Mouse (Mus musculus) midbrain, embryonic 13.5 days (tissue): Measurements from ENCODE around the gene Allc. TPM values are rescaled to one million over a fixed set of nuclear protein-coding genes. Genes with fewer than 3 reads are reported as not detected.

ENCODE experiments used
- ATAC-seq: fragments of 200-750 bp; cut with Nextera tagmentation; 2 replicates; pipeline ENCODE4 v1.8.0; 2017; ENCODE audit warnings: mild to moderate bottlenecking, moderate TSS enrichment, moderate library complexity
- H3K27ac ChIP-seq: fragments of 300-500 bp; sonication (generic); 2 replicates; pipeline ENCODE4 v1.5.1; 2015; ENCODE audit warnings: inconsistent platforms, mild to moderate bottlenecking, moderate library complexity
- H3K27me3 ChIP-seq: fragments of 300-500 bp; sonication (generic); 2 replicates; pipeline ENCODE4 v1.6.1; 2015; ENCODE audit warnings: mild to moderate bottlenecking, inconsistent platforms
- H3K36me3 ChIP-seq: fragments of 300-500 bp; sonication (generic); 2 replicates; pipeline ENCODE4 v1.6.1; 2015; ENCODE audit warnings: mild to moderate bottlenecking, inconsistent platforms
- H3K4me1 ChIP-seq: fragments of 300-500 bp; sonication (generic); replicated peaks from 2 replicates; pipeline ENCODE4 v1.6.1; 2015; ENCODE audit warnings: inconsistent platforms
- H3K4me2 ChIP-seq: fragments of 300-500 bp; sonication (generic); replicated peaks from 2 replicates; pipeline ENCODE4 v1.6.1; 2015; ENCODE audit warnings: moderate library complexity, mild to moderate bottlenecking, inconsistent platforms
- H3K4me3 ChIP-seq: fragments of 300-500 bp; sonication (generic); replicated peaks from 2 replicates; pipeline ENCODE4 v1.5.1; 2015; ENCODE audit warnings: mild to moderate bottlenecking, inconsistent platforms
- H3K9ac ChIP-seq: fragments of 300-500 bp; sonication (generic); replicated peaks from 2 replicates; pipeline ENCODE4 v1.6.1; 2015; ENCODE audit warnings: mild to moderate bottlenecking, inconsistent platforms
- H3K9me3 ChIP-seq: fragments of 300-500 bp; sonication (generic); 2 replicates; pipeline ENCODE4 v1.6.1; 2016; ENCODE audit warnings: mild to moderate bottlenecking, inconsistent platforms
- WGBS: fragments of 180-500 bp; shearing (Covaris S2); methylation state at CpG from one replicate; pipeline ENCODE4 v1.1.7; 2015; 5-methylcytosine and 5-hydroxymethylcytosine counted together
- polyA plus RNA-seq: library from polyadenylated mRNA; unstranded; fragments of >200 nt; fragmentation: Nextera tagmentation; extraction: Ambion mirVana; gene quantifications from 2 replicates; pipeline ENCODE4 v1.2.1, GENCODE M21; 2015

Gene Allc
- polyA plus RNA-seq, 1 experiment from 2014 or later = not detected

- Histone ChIP-seq H3K36me3 (no peaks in the 10 kb centered on the region), H3K4me3 (0 out of 2 replicates have a peak overlapping the region, but pooled peaks have one; percentile 4), H3K9me3 (no peaks in the 10 kb centered on the region), H3K9ac (peak overlapping the region; percentile 44), H3K4me2 (peak overlapping the region; percentile 43), H3K27ac (peak overlapping the region; percentile 85), H3K4me1 (peaks cover 21% of the 10 kb centered on the region), H3K27me3 (no peaks in the 10 kb centered on the region)
- peak; percentile 85 for ATAC-seq
- WGBS = 35% methylated on average over 17 of the region's 17 CpGs
Observed at GRCm38 (mm10) chr12:28607546-28608305, 25.4 kb upstream of the Allc start.

DNA sequence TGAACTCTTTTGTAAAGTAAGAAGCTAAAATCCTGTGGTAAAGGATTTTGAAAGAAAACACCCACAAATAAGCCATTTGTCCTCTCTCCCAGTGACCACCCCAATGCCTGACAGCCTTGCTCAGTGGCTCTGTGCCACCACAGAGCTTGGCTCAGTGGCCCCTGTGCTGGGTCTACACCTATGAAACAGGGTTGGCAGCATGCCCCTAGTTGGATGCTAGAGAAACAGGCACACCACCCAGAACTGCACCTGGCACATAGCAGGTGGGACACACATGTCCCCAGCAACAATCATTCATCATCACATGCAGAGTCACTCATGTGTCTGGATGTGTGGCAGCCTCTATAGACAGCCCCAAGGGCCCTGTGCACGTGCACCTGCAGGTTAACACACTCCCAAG is 21.2 kb upstream of the Allc start:
- no peaks in the 10 kb centered on the region for H3K9me3 ChIP-seq
- no peak overlapping the region for H3K9ac ChIP-seq
- H3K36me3 ChIP-seq = no peaks in the 10 kb centered on the region
- no peak overlapping the region for H3K4me2 ChIP-seq
- no peak overlapping the region for H3K27ac ChIP-seq
- no peaks in the 10 kb centered on the region for H3K27me3 ChIP-seq
- no peak for ATAC-seq
- WGBS = 76% methylated on average over 1 of the region's 1 CpGs
- H3K4me1 ChIP-seq = peaks cover 30% of the 10 kb centered on the region
- H3K4me3 ChIP-seq = no peak overlapping the region

- H3K9me3 ChIP-seq = no peaks in the 10 kb centered on the region
- no peak overlapping the region for H3K4me3 ChIP-seq
- peak overlapping the region; percentile 19; the same call in 1 of the 2 replicates for H3K9ac ChIP-seq
- H3K36me3 ChIP-seq = no peaks in the 10 kb centered on the region
- H3K4me1 ChIP-seq = peaks cover 23% of the 10 kb centered on the region
- no peak overlapping the region for H3K4me2 ChIP-seq
- no peaks in the 10 kb centered on the region for H3K27me3 ChIP-seq
- peak; percentile 43 for ATAC-seq
- H3K27ac ChIP-seq = no peak overlapping the region
- WGBS = 17% methylated on average over 4 of the region's 4 CpGs
Observed at GRCm38 (mm10) chr12:28602259-28602658, 19.9 kb upstream of the Allc start.

DNA sequence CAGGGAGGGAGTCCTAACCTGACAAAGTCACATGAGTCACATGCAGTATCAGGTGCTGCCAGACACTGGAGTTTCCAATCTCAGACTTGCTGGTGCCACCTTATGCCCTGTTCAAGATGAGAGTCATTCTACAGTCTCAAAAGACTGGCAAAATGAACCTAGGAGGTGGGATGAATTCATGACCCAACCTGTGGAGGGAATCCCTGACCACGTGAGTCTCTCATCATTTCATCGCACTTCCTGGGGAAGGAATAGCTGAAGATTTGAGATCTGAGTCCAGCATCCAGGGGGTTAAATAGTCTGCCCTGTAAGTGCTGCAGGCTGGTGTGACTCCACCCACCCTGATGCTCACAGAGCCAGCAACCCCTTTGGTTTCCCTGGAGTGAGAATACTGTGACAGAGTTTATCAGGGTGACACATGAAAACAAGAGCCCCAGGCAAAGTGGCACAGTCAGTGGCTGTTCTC is 16.2 kb upstream of the Allc start:
- WGBS = 59% methylated on average over 2 of the region's 2 CpGs
- ATAC-seq = peak; percentile 66
- Histone ChIP-seq H3K36me3 (no peaks in the 10 kb centered on the region), H3K9ac (no peak overlapping the region), H3K4me1 (peaks cover 19% of the 10 kb centered on the region), H3K9me3 (no peaks in the 10 kb centered on the region), H3K27me3 (no peaks in the 10 kb centered on the region), H3K4me3 (no peak overlapping the region), H3K4me2 (no peak overlapping the region), H3K27ac (no peak overlapping the region)

DNA sequence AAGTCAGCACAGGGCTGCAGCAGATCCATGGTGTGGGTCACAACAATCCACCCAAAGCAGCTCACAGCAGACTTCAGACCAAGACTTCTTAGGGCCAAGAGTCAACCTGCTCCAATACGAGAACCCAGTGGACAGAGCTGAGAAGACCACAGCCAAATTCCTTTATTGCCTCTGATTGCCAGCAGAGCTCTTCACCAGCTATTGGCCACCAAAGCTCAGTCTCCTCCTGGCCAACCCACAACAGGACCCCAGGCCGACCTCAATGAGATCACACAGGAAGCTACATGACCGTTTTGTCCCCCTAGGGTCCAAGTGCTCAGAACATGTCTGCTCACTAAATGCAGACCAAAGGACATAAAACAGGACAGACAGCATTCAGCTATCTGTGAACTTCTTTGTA is 15.8 kb upstream of the Allc start:
- no peak overlapping the region for H3K4me3 ChIP-seq
- no peak for ATAC-seq

DNA sequence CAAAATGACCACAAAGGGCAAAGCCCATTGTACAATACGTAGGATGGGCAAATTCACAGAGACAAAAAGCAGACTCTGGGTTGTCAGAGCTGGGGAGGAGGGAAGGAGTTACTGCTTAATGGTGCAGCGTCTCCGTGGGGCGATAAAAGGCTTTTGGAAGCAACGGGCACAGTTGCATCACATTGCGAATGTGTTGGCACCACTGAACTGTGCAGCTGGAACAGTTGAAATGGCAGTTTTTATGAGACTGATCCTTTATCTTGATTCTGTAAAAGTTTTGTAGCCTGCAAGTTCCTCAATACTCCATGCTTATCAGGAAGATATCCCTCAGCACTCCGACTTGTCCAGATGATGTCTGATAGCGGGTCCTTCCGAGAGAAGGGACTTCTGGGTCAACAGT is 15.4 kb upstream of the Allc start:
- 89% methylated on average over 9 of the region's 9 CpGs for WGBS
- H3K36me3 ChIP-seq = no peaks in the 10 kb centered on the region
- peaks cover 18% of the 10 kb centered on the region for H3K4me1 ChIP-seq
- H3K9ac ChIP-seq = no peak overlapping the region
- H3K27ac ChIP-seq = no peak overlapping the region
- no peaks in the 10 kb centered on the region for H3K27me3 ChIP-seq
- no peak overlapping the region for H3K4me3 ChIP-seq
- H3K4me2 ChIP-seq = no peak overlapping the region
- ATAC-seq = no peak
- no peaks in the 10 kb centered on the region for H3K9me3 ChIP-seq

More for the DNA sequence above, 15.8 kb upstream of the Allc start:
- H3K36me3 ChIP-seq = no peaks in the 10 kb centered on the region
- no peak overlapping the region for H3K4me2 ChIP-seq
- no peaks in the 10 kb centered on the region for H3K9me3 ChIP-seq
- WGBS = 78% methylated on average over 3 of the region's 3 CpGs
- no peak overlapping the region for H3K27ac ChIP-seq
- H3K9ac ChIP-seq = no peak overlapping the region
- H3K27me3 ChIP-seq = no peaks in the 10 kb centered on the region
- peaks cover 19% of the 10 kb centered on the region for H3K4me1 ChIP-seq

DNA sequence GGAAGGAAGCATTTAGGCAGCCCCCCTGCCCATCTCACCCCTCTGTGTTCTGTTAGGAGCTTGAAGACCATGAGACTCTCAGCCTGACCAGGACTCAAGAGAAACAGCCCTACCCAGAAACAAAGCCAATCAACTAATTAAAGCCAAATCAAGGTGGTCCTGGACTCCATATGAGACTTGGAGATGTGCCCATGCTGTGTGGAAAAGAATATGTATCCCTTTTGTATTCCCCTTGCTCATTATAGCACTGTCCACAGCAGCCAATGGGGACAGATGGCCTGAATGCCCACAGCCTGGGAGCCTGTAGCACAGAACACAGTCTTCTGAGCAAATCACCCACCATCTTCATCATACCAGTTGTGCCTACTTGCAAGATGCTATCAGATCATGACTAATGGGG is 14.5 kb upstream of the Allc start:
- ATAC-seq = no peak
- Histone ChIP-seq H3K27me3 (no peaks in the 10 kb centered on the region), H3K4me3 (no peak overlapping the region), H3K9ac (no peak overlapping the region), H3K9me3 (no peaks in the 10 kb centered on the region), H3K27ac (no peak overlapping the region), H3K4me2 (no peak overlapping the region), H3K4me1 (peaks cover 10% of the 10 kb centered on the region), H3K36me3 (no peaks in the 10 kb centered on the region)

- H3K9ac ChIP-seq = no peak overlapping the region
- H3K4me1 ChIP-seq = peaks cover 29% of the 10 kb centered on the region
- ATAC-seq = no peak
- no peak overlapping the region for H3K4me2 ChIP-seq
- H3K9me3 ChIP-seq = no peaks in the 10 kb centered on the region
- WGBS = 50% methylated on average over 13 of the region's 13 CpGs
- peak overlapping the region; percentile 80 for H3K27ac ChIP-seq
- no peaks in the 10 kb centered on the region; the same call in 1 of the 2 replicates for H3K27me3 ChIP-seq
- H3K4me3 ChIP-seq = no peak overlapping the region
- H3K36me3 ChIP-seq = no peaks in the 10 kb centered on the region
Observed at GRCm38 (mm10) chr12:28590428-28590827, 8.1 kb upstream of the Allc start.

- Histone ChIP-seq H3K9ac (peak overlapping the region; percentile 61), H3K4me3 (peak overlapping the region; percentile 35), H3K9me3 (no peaks in the 10 kb centered on the region), H3K36me3 (no peaks in the 10 kb centered on the region), H3K27me3 (no peaks in the 10 kb centered on the region; the same call in 1 of the 2 replicates), H3K4me2 (peak overlapping the region; percentile 62), H3K4me1 (peaks cover 29% of the 10 kb centered on the region), H3K27ac (peak overlapping the region; percentile 80)
- 9% methylated on average over 24 of the region's 24 CpGs for WGBS
- peak; percentile 94 for ATAC-seq
Observed at GRCm38 (mm10) chr12:28589090-28589868, 7.0 kb upstream of the Allc start.

DNA sequence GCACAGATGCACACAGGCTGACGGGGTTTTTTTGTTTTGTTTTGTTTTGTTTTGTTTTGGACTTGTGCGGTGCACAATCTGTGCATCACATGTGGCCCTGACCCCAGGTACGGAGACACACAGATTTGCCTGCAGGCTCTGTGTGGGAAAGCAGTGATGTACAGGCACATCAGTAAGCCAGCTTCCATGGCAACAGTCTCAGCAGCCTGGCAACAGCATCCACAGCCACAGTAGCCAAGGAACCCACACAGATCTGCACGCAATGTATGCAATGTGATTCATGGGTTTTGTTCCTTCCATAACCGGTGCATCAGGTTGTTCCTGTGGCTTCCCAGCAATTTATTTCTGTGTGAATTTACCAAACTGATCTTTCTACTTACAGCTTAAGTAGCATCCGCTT is 5.6 kb upstream of the Allc start:
- Histone ChIP-seq H3K36me3 (no peaks in the 10 kb centered on the region), H3K27ac (peak overlapping the region; percentile 80), H3K9me3 (no peaks in the 10 kb centered on the region), H3K9ac (no peak overlapping the region), H3K4me1 (peaks cover 29% of the 10 kb centered on the region), H3K27me3 (no peaks in the 10 kb centered on the region; the same call in 1 of the 2 replicates), H3K4me2 (no peak overlapping the region), H3K4me3 (no peak overlapping the region)
- peak; percentile 45; the same call in 1 of the 2 replicates for ATAC-seq
- WGBS = 57% methylated on average over 6 of the region's 6 CpGs

DNA sequence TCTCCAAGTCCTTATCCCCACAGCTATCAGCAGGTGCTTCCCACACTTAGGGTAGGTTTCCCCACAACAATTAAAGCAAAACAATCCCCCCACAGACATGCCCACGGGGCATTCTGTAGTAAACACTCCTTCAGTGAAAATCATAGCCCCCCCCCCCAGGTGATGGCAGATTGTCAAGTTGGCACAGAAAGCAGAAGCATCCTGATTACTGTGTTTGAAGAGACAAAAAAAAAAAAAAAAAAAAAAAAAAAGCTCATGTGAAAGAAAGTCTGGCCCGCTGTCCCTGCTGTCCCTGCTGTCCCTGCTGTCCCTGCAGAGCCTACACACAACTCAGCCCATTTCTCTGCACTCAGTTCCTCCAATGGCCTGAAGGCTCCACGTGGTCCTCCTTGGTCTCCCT is 1.7 kb upstream of the Allc start:
- no peak for ATAC-seq
- WGBS = 70% methylated on average over 3 of the region's 3 CpGs
- H3K4me1 ChIP-seq = peaks cover 14% of the 10 kb centered on the region
- no peak overlapping the region for H3K9ac ChIP-seq
- H3K9me3 ChIP-seq = no peaks in the 10 kb centered on the region
- H3K36me3 ChIP-seq = no peaks in the 10 kb centered on the region
- H3K27me3 ChIP-seq = no peaks in the 10 kb centered on the region; the same call in 1 of the 2 replicates
- H3K4me3 ChIP-seq = no peak overlapping the region
- H3K27ac ChIP-seq = no peak overlapping the region
- H3K4me2 ChIP-seq = no peak overlapping the region

GRCm38 (mm10) chr12:28579132-28579531 is 3.2 kb downstream of the Allc start:
- H3K4me2 ChIP-seq = no peak overlapping the region
- ATAC-seq = no peak
- 33% methylated on average over 4 of the region's 4 CpGs for WGBS

More at GRCm38 (mm10) chr12:28579132-28579531, 3.2 kb downstream of the Allc start:
- Histone ChIP-seq H3K9ac (no peak overlapping the region), H3K27me3 (no peaks in the 10 kb centered on the region), H3K9me3 (no peaks in the 10 kb centered on the region), H3K27ac (no peak overlapping the region), H3K4me1 (no peaks in the 10 kb centered on the region), H3K4me3 (no peak overlapping the region), H3K36me3 (no peaks in the 10 kb centered on the region)
